Mouse (Mus musculus): ENCODE data around the gene Efna3.

Gene Efna3

GRCm38 (mm10) chr3:89322514-89323165 lies at the start of gene Efna3:
Gene Efna3 (minus strand): TSS chr3:89322965.
- no peak for DNase-seq (ENCODE audit: low read depth, low spot score)

GRCm38 (mm10) chr3:89367338-89367737 lies 44.6 kb upstream of the Efna3 start:
- DNase-seq (ENCODE audit: low read depth, low spot score), result no peak

GRCm38 (mm10) chr3:89365486-89366414 lies 43.0 kb upstream of the Efna3 start:
- DNase-seq (ENCODE audit: low read depth, low spot score), result no peak

- DNase-seq (ENCODE audit: low read depth, low spot score), result no peak
Measured at GRCm38 (mm10) chr3:89365153-89365485, 42.4 kb upstream of the Efna3 start, which contains the start of gene Dcst1. Gene Dcst1 (minus strand): TSS chr3:89365253.

- no peak for DNase-seq (ENCODE audit: low read depth, low spot score)
Measured at GRCm38 (mm10) chr3:89364631-89365030, 41.9 kb upstream of the Efna3 start.

- no peak for DNase-seq (ENCODE audit: low read depth, low spot score)
Measured at GRCm38 (mm10) chr3:89361675-89362074, 38.9 kb upstream of the Efna3 start, which contains the start of gene Dcst2. Gene Dcst2 (plus strand): TSS chr3:89361975.

- no peak for DNase-seq (ENCODE audit: low read depth, low spot score)
Measured at GRCm38 (mm10) chr3:89360237-89360636, 37.5 kb upstream of the Efna3 start.

GRCm38 (mm10) chr3:89359630-89360029 lies 36.9 kb upstream of the Efna3 start:
- peak; percentile 58 for DNase-seq (ENCODE audit: low read depth, low spot score)

GRCm38 (mm10) chr3:89356029-89356428 lies 33.3 kb upstream of the Efna3 start:
- no peak for DNase-seq (ENCODE audit: low read depth, low spot score)

- no peak for DNase-seq (ENCODE audit: low read depth, low spot score)
Measured at GRCm38 (mm10) chr3:89355512-89355902, 32.7 kb upstream of the Efna3 start.

- peak; percentile 54 for DNase-seq (ENCODE audit: low read depth, low spot score)
Measured at GRCm38 (mm10) chr3:89354816-89355511, 32.2 kb upstream of the Efna3 start.

GRCm38 (mm10) chr3:89351271-89351670 lies 28.5 kb upstream of the Efna3 start:
- no peak for DNase-seq (ENCODE audit: low read depth, low spot score)

GRCm38 (mm10) chr3:89349869-89350501 lies 27.2 kb upstream of the Efna3 start, which contains the start of gene Adam15:
Gene Adam15 (minus strand): TSS chr3:89349996.
- DNase-seq (ENCODE audit: low read depth, low spot score), result peak; percentile 50

- peak; percentile 53 for DNase-seq (ENCODE audit: low read depth, low spot score)
Measured at GRCm38 (mm10) chr3:89348911-89349868, 26.4 kb upstream of the Efna3 start.

- no peak for DNase-seq (ENCODE audit: low read depth, low spot score)
Measured at GRCm38 (mm10) chr3:89347916-89348315, 25.2 kb upstream of the Efna3 start.

GRCm38 (mm10) chr3:89346815-89347540 lies 24.2 kb upstream of the Efna3 start:
- no peak for DNase-seq (ENCODE audit: low read depth, low spot score)

GRCm38 (mm10) chr3:89343279-89343678 lies 20.5 kb upstream of the Efna3 start:
- no peak for DNase-seq (ENCODE audit: low read depth, low spot score)

GRCm38 (mm10) chr3:89341794-89342193 lies 19.0 kb upstream of the Efna3 start:
- no peak for DNase-seq (ENCODE audit: low read depth, low spot score)

- DNase-seq (ENCODE audit: low read depth, low spot score), result peak; percentile 47
Measured at GRCm38 (mm10) chr3:89340465-89340864, 17.7 kb upstream of the Efna3 start.

- no peak for DNase-seq (ENCODE audit: low read depth, low spot score)
Measured at GRCm38 (mm10) chr3:89339416-89339815, 16.7 kb upstream of the Efna3 start.
